Mouse (Mus musculus) mature B cell (primary cell): ENCODE data around the gene Rab6a.
"Not testable (repeated sequence)": the region's sequence is repeated elsewhere in the genome, so short reads cannot be mapped to it uniquely, and the experiment has no call there.

Experiments used
- in situ Hi-C: fragments of 300-500 bp; cut with MboI; formaldehyde crosslinking; loops from 2 replicates; pipeline ENCODE4 v1.14.3; 2019

The Rab6a gene

DNA sequence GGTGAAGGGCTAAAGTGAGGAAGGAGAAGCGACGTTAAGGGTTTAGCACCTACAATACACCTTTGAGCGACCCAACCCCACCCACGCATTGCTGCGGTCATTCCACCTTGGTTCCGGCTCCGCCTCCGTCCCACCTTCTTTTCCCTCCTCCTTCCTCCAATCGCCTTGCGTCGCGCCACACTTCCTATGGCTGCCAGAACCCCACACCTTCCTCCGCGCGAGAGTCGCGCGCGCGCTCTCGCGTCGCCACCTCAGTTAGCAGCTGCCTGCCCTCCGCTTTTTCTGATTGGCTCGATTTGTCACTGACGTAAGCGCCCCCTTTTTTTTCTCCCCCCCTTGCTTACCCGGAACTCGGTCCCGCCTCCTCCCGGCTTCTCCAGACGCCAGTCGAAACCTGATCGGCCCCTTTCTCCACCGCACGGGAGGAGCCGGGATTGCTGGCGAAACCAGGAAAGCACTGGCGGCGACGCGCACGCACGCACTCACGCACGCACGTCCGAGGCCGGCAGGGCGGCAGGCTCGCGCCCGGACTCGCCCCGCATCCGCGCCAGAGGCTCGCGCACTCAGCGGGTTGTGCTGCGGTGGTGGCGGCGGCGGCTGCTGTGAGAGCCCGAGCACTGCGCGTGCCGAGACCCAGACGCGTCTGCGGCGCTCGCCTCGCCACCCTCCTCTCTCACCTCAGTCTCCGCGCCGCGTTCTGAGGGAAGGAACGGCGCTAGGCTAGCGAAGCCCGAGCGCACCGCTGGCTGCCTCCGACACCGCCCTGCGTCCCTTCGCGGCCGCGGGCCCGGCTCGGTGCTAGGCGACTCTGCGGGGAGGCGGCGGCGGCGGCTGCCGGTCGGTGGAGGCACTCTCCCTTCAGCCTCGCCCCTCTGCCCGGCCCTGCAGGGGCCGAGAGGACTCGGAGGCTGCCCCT, at the start of gene Rab6a:
Rab6a (plus strand) TSS at position 197 of the 916 bp plus-strand sequence.
- in situ Hi-C loops = no loop called here

DNA sequence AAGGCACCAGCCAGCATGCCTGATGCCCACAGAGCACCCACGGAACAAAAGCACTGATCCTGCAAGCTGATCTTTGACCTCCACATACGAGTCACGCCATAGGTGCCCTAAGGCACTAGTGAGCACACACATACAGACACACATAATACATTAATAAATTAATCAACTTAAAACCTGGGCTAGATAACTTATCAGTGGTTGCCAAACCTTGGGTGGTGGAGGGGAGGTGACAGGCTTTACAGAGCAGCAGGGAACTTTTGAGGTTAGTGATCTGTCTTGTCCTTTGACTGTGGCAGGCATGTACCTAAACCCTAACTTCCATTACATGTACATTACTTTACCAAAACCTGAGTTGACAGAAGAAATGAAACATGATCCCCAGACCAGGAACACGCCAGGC, 47.9 kb upstream of the Rab6a start:
- in situ Hi-C loops = no loop called here

DNA sequence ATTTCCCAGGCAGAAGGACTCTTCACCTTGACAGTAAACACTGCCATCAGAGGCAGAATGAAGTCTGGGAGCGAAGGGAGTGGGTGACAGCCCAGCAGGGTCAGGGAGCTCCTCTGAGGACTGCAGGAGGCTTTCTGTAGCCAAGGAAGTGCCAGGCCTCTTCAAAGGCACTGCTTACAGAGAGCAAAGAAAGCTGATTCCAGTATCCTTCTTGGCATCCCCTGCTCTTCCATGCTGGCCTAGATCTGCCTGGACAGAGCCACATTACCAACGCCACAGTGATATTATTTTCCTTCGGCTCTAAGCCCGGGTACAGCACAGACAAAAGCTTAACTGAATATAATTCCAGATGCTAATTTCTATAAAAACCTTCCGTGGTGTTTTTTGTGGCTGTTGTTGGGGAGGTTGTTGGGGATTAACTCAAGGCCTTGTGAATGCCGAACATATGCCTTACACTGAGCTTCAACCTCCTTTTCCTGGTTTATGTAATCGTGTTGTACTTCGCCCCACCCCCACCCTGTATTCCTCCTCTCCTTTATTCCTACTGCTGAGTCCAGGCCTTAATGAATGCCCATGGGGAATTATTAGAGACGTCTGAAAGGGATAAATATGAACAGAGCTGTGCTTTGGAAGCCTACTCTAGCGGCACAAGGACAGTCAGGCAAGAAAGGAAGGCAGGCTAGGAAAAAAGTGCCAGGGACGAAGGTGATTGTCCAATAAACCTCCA, 45.2 kb upstream of the Rab6a start:
- in situ Hi-C loops = no loop called here

DNA sequence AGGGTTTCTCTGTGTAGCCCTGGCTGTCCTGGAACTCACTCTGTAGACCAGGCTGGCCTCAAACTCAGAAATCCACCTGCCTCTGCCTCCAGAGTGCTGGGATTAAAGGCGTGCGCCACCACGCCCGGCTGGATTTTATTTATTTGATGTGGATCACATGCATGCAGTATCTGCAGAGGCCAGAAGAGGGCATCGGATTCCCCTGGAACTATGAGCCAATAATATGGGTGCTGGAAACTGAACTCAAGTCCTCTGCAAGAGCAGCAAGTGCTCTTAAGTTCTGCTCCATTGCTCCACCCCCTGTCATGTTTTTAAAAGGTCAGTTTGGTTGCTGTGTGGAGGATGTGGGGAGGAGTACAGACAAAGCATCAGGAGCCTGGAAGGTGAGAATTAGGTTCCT, 40.0 kb upstream of the Rab6a start:
- in situ Hi-C loops = not testable (repeated sequence)

DNA sequence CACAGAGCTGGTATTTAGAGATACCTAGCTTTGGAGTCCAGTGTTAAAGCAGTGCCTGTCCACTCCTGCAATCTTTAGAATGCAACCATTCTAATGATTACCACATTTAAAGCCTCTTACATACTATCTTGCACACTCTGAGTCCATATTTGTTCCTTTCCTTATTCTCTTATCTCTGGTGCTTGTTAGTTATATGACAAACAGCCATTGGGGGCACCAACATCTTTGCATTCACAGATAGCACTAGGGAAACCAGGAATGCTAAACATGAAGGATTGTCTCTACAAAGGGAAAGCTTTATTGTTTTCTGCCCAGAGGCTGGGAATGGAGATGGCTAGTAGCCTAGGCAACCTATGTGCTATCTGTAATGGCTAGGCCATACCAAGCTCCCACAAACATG, 37.3 kb upstream of the Rab6a start:
- in situ Hi-C loops = no loop called here

DNA sequence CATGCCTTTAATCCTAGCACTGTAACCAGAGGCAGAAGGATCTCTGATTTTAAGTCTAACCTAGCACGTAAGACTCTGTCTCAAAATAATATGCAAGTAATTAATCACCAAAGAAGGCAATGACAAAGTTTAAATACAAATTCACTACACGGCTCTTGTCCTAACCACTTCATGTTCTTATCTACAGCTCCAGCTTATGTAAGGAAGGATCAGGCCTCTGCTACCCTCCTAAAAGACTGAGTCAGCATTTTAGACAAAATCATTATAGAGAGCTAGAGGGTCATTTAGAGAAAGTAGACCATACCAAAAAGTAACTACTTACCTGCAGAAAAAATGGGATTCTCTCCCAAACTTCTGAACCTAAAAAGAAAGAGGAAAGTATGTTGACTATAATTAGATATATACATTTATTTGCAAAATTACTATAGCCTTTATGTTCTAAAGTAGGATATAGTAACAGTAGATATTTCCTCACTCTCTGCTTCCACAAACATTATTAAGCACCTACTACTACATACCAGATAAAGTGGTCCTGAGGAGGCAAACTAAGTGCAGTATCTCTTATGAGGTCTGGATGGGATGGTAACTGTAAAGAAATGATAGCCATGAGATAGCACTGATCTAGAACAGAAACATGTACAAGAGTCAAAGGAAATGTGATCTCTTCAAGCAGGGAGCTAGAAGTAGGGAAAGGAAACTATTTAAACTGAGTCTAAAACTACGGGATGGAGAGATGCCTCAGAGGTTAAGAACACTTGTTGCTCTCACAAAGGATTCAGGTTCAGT, 36.1 kb upstream of the Rab6a start:
- in situ Hi-C loops = no loop called here

DNA sequence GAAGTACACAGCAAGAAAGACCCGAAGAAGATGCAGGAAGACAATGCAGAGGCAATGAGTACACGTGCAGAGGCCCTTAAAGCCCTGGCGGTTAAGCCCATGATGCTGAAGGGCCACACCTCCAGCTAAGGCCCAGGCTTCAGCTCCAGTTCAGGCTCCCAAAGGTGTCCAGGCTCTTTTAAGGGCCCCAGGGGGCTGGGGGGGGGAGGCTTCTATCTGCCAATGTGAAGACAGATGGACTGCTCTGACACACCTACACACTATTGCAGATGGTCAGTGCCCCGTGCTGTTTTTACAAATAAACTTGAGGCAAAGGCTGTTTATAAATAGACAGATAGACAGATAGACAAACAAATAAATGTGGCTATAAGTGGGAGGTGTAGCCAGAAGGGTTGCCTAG, 35.1 kb upstream of the Rab6a start:
- in situ Hi-C loops = no loop called here

DNA sequence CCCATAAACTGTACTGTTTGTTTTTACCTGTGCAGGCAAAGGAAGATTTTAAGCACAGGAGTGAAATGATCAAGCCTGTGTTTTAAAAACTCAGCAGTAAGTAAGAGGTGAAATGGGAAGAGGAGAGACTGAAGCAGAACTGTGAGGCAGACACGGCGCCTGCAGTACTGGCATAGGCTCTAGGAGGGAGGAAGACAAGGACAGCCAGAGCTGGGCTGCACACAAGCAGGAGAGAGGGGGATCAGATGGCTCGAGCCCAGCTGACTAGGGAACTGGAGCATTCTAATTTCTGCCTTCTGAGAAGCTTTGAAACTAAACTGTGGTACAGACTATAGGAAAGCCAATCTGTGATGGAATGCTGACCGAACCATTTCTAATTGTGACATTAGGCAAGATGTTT, 34.5 kb upstream of the Rab6a start:
- in situ Hi-C loops = no loop called here

DNA sequence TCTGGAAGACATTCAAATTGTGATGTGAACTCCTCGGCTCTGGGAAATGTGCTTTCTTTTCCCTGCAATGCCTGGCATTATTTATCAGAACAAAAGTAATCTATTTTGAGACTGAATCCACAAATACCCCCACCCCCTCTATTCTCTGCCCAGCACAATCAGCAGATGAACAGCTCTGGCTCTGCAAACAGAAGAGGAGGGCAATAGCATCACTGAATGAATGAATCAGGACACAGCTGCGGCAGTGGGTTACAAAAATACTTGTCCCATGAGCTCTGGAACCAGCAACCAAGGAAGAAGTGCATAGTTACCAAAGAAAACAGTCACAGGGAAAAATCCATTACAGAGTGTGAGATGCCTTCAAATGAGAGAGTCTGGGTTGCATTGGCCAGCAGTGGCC, 28.4 kb upstream of the Rab6a start:
- in situ Hi-C loops = no loop called here

DNA sequence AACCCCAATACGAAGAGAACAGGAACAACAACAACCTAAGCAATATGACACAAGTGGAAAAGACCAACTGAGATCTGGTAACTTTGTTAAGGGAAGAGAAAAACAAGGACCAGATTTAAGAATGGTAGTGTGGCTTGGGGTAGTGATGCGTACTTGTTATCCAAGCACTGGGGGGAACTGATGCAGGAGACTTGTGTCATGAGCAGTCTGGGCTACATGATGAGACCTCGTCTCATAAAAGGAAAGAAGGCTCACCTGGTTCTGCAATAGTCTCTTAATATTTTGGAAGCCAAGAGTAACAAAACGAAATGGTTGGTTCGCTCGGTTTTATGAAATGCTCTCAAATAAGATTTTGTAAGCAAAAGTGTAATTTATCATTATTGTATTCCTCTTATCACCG, 25.0 kb upstream of the Rab6a start:
- in situ Hi-C loops = no loop called here

DNA sequence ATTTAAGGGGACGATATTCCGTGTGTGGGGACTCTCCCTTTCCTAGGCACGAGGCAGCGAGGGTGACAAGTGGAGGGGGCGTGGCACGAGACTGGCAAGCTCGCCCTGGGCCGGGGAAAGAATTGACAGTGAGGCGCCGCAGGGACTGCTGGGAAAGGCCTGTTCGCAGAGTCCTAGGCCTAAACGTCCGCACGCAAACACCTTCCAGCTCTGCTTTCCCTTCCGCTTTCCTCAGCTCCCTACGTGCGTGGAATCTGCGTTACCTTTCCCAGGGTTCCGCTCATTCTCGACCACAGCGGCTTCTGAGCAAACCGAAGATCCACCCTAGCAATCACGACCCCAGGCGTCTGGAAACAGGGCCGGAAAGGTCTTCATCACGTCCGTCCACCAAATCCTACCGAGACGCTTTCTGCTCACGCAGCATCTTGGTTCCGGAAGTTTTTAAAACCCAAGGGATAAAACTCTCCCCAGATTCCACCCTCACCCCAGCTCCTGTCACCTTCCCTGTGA, 24.4 kb upstream of the Rab6a start:
- in situ Hi-C loops = no loop called here

DNA sequence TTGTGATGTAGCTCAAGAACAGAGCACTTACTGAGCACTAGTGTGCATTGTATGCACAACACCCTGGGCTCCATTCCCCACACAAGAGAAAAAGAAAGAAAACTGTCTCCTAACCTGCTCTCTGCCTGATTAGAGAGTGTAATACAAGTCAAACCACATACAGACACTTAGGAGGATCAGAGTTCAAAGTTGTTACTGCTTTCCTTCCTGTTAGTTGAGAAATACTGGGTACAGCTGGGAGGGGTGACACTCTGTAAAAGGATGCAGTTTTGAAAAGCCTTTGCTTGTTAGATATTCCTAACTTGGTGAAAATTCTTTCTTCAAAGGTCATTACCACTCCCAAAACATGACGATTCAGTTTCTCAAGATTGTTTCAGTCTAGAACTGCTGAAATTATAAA, 17.4 kb upstream of the Rab6a start:
- in situ Hi-C loops = no loop called here

DNA sequence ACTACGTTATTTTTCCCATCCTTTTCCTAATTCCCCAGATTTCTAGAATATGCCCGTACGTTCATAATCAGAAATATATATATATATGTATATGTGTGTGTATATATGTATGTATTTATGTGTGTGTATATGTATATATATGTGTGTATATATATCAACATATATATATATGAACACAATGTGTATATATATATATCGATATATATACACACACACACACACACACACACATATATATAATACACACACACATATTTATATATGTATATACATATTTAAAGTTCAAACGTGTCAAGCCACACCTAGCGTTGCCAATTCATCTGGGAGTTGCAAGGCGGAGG, 16.7 kb upstream of the Rab6a start:
- in situ Hi-C loops = no loop called here

DNA sequence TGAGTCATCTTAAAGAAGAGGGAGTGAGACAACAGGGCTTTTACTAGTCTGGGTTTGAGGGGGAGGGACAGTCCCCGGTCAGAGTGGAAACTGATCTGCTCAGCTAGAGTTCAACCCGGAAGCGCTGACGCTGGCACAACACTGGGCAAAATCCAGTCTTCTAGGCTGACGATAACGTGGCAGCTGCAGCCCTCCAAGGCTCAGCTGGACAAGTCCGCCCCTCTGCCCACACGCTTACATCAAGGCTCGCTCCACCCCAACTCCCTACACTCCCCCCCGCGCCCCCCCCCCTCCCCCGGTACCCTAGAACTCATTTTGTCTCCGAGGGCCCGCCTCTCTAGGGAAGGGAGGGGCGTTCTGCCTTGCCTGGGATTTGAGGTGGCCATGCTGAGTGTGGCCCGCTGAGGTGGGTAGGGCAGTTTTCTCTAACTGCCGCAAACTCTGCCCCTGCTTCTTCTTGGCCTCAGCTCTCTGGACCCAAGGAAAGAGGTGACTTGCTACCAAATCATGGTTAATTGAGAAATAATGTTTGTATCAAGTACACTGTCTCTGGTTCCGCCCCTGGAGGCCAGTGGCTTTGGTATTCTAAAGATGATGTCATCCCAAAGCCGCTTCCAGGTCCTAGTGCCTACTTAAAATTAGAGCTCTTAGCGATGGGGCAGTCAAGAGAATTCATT, 16.2 kb upstream of the Rab6a start:
- in situ Hi-C loops = no loop called here

DNA sequence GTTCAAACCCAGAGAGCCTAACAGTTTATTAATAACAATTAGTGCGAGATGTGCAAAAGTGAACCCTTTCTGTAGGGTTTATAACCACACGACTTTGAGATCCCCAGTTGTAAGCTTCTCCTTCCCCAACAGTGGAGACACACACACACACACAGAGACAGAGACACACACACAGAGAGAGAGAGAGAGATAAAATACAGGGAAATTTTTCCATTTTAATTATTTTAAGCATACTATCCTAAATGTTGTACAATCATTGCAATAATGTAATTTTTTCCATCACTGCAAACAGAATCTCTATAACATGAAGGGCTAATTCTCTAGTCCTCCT, 15.7 kb upstream of the Rab6a start:
- in situ Hi-C loops = no loop called here

DNA sequence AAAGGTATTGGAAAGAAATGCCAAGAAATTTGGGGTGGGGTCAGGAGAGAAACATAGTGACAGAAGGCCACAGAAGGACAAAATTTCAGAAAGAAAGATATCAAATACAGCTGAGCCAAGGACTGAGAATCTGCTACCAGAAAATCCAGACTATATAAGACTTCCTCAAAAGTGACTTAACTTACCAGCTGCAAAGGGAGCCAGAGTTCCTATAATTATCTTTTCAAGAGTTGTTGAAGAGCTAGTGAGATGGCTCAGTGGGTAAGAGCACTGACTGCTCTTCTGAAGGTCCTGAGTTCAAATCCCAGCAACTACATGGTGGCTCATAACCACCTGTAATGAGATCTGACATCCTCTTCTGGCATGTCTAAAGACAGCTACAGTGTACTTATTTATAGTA, 13.9 kb upstream of the Rab6a start:
- in situ Hi-C loops = no loop called here

DNA sequence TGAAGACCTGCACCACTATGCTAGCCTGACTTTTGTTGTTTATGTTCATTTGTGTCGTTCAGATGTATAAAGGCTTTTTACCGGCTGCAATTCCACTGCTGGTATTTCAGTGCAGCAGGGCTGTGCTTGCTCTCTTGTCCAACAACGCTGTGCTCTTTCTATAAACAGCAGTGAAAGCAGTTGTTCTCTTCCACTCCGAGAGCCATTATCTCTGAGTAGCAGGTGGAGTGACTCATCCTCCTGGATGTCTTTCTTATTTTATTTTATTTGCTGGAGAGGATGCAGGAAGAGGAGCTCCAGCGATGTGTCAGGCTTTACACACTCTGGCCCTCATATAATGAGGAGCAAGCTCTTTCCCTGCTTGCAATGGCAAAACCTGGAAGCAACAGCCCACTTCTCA, 7.0 kb upstream of the Rab6a start:
- in situ Hi-C loops = no loop called here

DNA sequence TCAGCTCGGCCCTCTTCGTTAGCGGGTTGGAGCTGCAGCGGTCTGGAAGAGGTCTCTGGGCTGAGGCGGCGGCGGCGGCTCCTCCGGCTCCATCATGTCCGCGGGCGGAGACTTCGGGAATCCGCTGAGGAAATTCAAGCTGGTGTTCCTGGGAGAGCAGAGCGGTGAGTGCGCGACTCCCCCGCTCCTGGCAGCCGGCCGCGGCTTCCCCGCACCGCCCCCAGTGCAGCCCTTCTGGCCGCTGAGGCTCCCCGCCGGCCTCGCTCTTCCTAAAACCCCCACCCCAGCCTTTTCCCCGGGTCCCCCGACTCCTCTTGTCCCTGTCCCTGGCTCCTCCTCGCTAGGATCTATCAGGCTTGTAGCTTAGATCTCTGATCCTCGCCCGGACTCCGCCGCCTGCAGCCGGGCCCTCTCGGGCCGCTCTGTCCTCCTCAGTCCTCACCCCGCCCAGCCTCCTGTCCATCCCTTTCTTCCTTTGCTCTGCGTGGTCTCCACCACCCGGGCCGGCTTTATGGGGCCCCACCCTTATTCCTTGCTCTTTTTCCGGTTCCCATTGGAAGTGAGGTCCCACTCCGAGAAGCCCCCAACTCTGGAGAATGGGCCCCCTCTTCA, 1.0 kb downstream of the Rab6a start, which contains the start of gene Mrpl48:
Mrpl48 (minus strand) TSS at position 172 of the 612 bp plus-strand sequence.
- in situ Hi-C loops = no loop called here

DNA sequence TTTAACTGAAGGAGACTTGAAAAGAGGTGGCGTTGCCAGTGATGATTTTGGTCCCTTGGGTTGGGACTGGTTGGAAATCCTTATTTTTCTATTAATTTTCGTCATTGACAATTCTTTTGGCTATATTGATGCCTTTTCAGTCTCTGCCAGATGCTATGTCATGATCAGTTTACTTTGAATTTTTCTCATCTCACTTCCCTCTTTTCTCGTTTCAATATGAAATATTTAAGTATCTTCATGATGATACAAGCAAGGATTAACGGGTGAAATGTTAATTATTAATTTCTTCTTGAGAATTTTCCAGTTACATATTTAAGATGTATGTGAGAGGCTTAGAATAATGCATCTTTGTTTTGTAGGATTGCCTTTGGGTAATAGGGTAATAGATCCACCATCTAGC, 1.7 kb downstream of the Rab6a start:
- in situ Hi-C loops = no loop called here

DNA sequence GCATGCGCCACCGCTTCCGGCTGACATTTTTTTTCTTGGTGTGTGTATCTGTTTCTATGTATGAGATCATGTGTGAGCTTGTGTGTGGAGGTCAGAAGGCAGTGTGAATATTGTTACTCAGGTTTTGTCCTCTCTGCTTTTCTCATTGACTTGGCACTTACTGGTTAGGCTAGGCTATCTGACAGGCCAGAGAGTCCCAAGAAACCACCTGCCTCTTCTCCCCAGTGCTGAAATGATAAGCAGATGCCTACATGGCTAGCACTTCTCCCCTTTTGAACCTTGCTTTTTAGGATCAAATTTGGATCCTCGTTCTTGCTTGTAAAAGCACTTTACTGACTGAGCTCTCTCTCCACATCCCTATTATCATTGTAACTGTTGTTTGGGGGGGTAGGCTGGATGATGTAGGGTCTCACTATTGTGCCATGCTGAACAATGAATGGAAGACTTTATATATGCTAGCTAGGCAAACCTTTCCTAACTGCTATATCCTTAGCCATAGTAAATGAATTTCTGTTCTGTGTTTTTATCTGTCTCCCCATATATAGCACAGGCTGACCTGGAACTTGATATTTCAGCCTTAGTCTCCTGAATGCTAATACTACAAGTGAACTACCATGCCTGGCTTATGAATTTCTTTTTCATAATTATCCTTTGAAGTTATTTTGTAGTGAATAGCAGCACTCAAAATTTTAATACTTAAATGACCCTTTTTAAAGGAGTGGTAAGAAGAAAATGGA, 9.1 kb downstream of the Rab6a start:
- in situ Hi-C loops = no loop called here

DNA sequence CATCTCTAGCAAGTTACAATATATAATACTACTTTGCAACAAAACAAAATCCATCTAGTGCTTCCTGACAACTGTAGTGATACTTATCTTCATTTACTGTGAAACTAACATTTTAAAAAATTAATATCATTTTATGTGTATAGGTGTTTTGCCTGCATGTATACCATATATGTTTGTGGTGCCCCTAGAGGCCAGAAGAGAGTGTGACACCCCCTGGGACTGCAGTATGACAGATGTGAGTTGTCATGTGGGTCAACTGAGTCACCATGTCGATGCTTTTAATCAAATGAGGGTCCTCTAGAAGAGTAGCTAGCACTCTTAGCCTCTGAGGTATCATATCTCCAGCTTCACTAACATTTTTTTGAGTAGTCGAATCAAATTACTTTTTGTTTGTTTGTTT, 15.1 kb downstream of the Rab6a start:
- in situ Hi-C loops = no loop called here
